Mouse (Mus musculus) liver, embryonic 16.5 days (tissue): ENCODE measurements around the gene 2900026A02Rik. TPM values are rescaled to one million over a fixed set of nuclear protein-coding genes. Genes with fewer than 3 reads are reported as not detected.

Experiments
- ATAC-seq: fragments of 200-750 bp; cut with Nextera tagmentation; 2 replicates; pipeline ENCODE4 v1.8.0; 2017; ENCODE audit warnings: low read depth, mild to moderate bottlenecking, moderate number of reproducible peaks, moderate library complexity
- H3K27ac ChIP-seq: fragments of 300-500 bp; sonication (generic); 2 replicates; pipeline ENCODE4 v1.5.1; 2014; ENCODE audit warnings: mild to moderate bottlenecking, low read length
- H3K27me3 ChIP-seq: fragments of 300-500 bp; sonication (generic); 2 replicates; pipeline ENCODE4 v1.6.1; 2014; ENCODE audit warnings: low read depth, low read length, mixed read lengths; ENCODE audit not compliant: control insufficient read depth, insufficient read depth
- H3K36me3 ChIP-seq: fragments of 300-500 bp; sonication (generic); 2 replicates; pipeline ENCODE4 v1.6.1; 2014; ENCODE audit warnings: mild to moderate bottlenecking; ENCODE audit not compliant: control insufficient read depth, insufficient read depth
- H3K4me1 ChIP-seq: fragments of 300-500 bp; sonication (generic); 2 replicates; pipeline ENCODE4 v1.6.1; 2014; ENCODE audit warnings: low read depth, low read length, mixed read lengths; ENCODE audit not compliant: control insufficient read depth
- H3K4me2 ChIP-seq: fragments of 300-500 bp; sonication (generic); 2 replicates; pipeline ENCODE4 v1.6.1; 2014; ENCODE audit warnings: low read depth, low read length, mixed read lengths
- H3K4me3 ChIP-seq: fragments of 300-500 bp; sonication (generic); 2 replicates; pipeline ENCODE4 v1.5.1; 2014; ENCODE audit warnings: low read depth, mild to moderate bottlenecking, low read length
- H3K9ac ChIP-seq: fragments of 300-500 bp; sonication (generic); 2 replicates; pipeline ENCODE4 v1.6.1; 2014; ENCODE audit warnings: low read depth, low read length
- H3K9me3 ChIP-seq: fragments of 300-500 bp; sonication (generic); replicated peaks from 2 replicates; pipeline ENCODE4 v1.6.1; 2016; ENCODE audit warnings: low read length; ENCODE audit not compliant: control insufficient read depth
- WGBS: fragments of 180-500 bp; shearing (Covaris S2); extraction: QIAGEN DNeasy Blood & Tissue Kit; methylation state at CpG from one replicate; pipeline ENCODE4 v1.1.7; 2014; ENCODE audit not compliant: insufficient replicate concordance; 5-methylcytosine and 5-hydroxymethylcytosine counted together
- polyA plus RNA-seq: library from polyadenylated mRNA; unstranded; fragments of >200 nt; fragmentation: Nextera tagmentation; extraction: Ambion mirVana; gene quantifications from 2 replicates; pipeline ENCODE4 v1.2.1, GENCODE M21; 2015

Gene 2900026A02Rik
- polyA plus RNA-seq, 1 experiment from 2014 or later, result 3.4 TPM

DNA sequence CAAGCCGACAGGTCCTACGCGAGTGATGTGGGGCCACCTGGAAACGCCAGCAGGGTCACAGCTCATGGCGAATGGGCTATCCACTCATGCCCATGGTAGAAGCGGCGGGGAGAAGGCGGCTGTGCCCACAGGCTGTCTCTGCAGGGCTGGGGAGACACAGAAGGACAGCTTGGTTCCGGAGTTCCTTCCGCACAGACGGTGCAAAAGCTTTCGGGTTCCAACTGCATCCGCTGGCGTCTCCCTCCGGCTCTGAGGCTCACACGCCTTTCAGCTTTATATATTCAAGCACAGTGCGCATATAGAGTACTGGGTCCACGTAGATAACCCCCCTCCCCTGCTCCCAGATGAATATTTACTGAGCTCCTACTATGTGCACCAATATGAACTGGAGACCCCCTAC lies 27.3 kb downstream of the 2900026A02Rik start:
- Histone ChIP-seq H3K27me3 (no peaks in the 10 kb centered on the region), H3K36me3 (no peaks in the 10 kb centered on the region), H3K9ac (no peak overlapping the region), H3K9me3 (no peaks in the 10 kb centered on the region), H3K4me3 (no peak overlapping the region), H3K4me2 (no peak overlapping the region), H3K4me1 (no peaks in the 10 kb centered on the region), H3K27ac (no peak overlapping the region)
- no peak for ATAC-seq
- WGBS, result 82% methylated on average over 18 of the region's 18 CpGs

DNA sequence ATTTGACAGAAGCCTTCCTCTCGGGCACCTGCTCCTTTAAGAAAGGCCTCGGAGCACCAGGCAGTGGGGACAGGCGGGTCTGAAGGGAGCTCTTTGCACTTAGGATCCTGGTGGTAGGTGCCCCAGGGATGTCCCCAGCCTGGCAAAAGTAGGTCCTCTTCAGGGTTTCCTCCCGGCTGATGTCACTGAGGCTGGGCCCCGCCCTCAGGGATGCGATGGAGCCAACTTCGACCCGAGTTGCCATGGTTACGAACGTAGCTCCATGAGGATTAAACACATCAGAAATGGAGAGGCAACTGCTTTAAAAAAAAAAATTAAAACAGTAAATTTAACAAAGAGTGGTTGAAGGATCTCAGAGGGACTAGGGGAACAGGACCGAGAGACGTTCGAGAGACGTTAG lies 29.1 kb downstream of the 2900026A02Rik start:
- no peaks in the 10 kb centered on the region for H3K36me3 ChIP-seq
- H3K4me3 ChIP-seq, result no peak overlapping the region
- no peaks in the 10 kb centered on the region for H3K27me3 ChIP-seq
- WGBS, result 68% methylated on average over 14 of the region's 14 CpGs
- no peaks in the 10 kb centered on the region for H3K4me1 ChIP-seq
- H3K4me2 ChIP-seq, result no peak overlapping the region
- H3K27ac ChIP-seq, result no peak overlapping the region
- no peak for ATAC-seq
- no peak overlapping the region for H3K9ac ChIP-seq
- H3K9me3 ChIP-seq, result no peaks in the 10 kb centered on the region

DNA sequence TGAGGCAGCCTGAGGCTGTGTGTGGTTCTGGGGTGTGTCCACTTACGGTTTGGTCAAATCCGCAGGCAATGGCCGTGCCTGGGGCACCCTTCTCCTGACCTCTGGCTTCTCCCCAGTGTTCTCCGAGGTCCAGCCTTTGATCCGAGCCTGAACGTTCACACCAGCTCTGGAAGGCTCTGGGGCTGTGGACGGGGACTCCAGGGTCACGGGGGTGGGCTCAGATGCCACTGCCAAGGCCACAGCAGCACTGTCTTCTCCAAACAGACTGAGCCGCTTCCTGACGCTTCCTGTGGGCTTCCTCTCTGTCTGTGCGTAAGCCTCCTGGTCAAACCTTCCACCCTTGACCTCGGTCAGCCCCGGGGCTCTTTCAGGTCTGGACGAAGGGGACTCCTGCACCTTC lies 30.5 kb downstream of the 2900026A02Rik start:
- Histone ChIP-seq H3K9me3 (no peaks in the 10 kb centered on the region), H3K36me3 (no peaks in the 10 kb centered on the region), H3K4me1 (no peaks in the 10 kb centered on the region), H3K27me3 (no peaks in the 10 kb centered on the region), H3K4me2 (no peak overlapping the region), H3K9ac (no peak overlapping the region), H3K4me3 (no peak overlapping the region), H3K27ac (no peak overlapping the region)
- 47% methylated on average over 14 of the region's 14 CpGs for whole genome bisulfite sequencing
- ATAC-seq, result no peak

DNA sequence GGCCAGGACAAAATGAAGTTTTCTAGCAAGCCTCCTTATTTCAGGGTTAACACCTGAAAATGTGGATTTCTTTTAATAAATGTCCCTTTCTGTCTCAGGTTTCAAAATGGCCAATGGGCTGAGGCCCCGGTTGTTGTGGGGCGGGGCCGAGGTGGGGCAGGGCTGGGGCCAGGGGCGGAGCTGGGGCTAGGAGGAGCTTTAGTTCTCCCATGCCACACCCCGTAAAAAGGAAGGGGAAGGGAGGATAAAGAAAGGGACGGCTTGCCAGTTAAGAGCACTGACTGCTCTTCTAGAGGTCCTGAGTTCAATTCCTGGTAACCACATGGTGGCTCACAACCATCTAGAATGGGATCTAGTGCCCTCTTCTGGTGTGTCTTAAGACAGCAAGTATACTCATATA lies 39.6 kb downstream of the 2900026A02Rik start:
- ATAC-seq, result no peak; the same call in 1 of the 2 replicates

DNA sequence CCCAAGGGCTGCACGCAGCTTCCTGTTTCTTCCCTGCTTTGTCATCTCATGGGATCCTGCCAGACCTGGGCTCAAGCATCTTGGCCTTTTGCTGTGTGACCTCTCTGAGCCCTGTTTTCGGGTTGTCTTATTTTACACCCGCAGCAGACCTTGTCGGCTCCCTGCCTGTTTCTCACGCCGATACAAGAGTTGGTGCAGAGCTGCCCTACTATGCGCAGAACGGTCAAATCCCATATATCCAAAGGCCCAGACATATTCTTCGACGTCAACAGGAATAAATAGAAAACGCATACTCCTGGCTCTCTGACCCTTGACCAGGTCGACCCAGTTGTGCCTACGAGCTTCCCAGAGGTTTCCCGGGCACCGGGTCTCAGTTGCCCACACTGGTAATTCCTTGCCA lies 40.3 kb downstream of the 2900026A02Rik start:
- H3K9me3 ChIP-seq, result no peaks in the 10 kb centered on the region
- H3K27me3 ChIP-seq, result no peaks in the 10 kb centered on the region
- H3K4me2 ChIP-seq, result peak overlapping the region; percentile 53; the same call in 1 of the 2 replicates
- H3K36me3 ChIP-seq, result no peaks in the 10 kb centered on the region
- 64% methylated on average over 15 of the region's 15 CpGs for WGBS
- H3K9ac ChIP-seq, result no peak overlapping the region
- peaks cover 3% of the 10 kb centered on the region; the same call in 1 of the 2 replicates for H3K4me1 ChIP-seq
- H3K4me3 ChIP-seq, result no peak overlapping the region
- ATAC-seq, result no peak
- 0 out of 2 replicates have a peak overlapping the region, but pooled peaks have one; percentile 41 for H3K27ac ChIP-seq

More for the DNA sequence above, 39.6 kb downstream of the 2900026A02Rik start:
- no peak overlapping the region for H3K27ac ChIP-seq
- H3K4me2 ChIP-seq, result no peak overlapping the region
- H3K27me3 ChIP-seq, result no peaks in the 10 kb centered on the region
- WGBS, result 17% methylated on average over 6 of the region's 6 CpGs
- no peaks in the 10 kb centered on the region for H3K36me3 ChIP-seq
- no peak overlapping the region for H3K9ac ChIP-seq
- no peaks in the 10 kb centered on the region for H3K9me3 ChIP-seq
- peaks cover 3% of the 10 kb centered on the region; the same call in 1 of the 2 replicates for H3K4me1 ChIP-seq
- no peak overlapping the region for H3K4me3 ChIP-seq

DNA sequence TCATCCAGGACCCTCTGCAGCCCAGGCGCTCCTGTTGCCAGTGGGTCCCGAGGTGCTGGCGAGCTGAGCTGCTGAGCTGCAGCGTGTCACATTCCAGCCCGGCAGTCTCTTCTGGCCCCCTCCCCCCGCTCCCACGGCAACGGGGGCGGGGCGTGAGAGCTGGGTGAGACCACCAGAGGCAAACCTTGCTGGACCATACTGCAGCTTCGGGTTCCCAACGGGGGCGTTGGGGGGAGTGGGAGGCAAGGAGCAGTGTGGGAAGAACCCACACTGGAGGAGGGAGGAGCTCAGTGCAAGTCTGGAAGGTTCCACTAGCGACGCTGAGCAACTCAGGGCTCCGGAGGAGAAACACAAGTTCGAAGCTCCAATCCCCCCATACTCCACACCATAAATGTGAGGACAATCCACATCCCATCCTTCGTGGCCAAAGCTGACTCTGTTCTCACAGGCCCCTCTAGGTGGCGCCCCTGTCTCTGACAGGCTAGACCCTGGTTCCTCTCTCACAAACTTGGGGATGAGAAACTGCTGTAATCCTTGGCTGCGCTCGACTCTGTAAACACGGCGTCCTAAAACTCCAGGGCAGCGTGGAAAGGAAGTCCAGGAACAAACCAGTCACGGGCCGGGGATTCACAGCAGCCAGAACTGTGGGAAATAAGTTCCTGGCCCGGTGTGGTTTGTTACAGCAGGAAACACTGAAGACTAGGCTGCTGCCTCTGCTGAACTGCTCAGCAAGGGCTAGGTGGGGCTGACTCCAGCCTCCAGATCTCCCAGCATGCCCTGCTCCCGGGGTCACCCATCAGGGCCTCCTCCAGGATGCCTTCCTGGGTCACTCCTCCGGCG lies 41.0 kb downstream of the 2900026A02Rik start:
- H3K9ac ChIP-seq, result peak overlapping the region; percentile 46; the same call in 1 of the 2 replicates
- H3K27ac ChIP-seq, result peak overlapping the region; percentile 41; the same call in 1 of the 2 replicates
- H3K36me3 ChIP-seq, result no peaks in the 10 kb centered on the region
- peak overlapping the region; percentile 53 for H3K4me2 ChIP-seq
- peaks cover 3% of the 10 kb centered on the region; the same call in 1 of the 2 replicates for H3K4me1 ChIP-seq
- peak; percentile 65 for ATAC-seq
- H3K4me3 ChIP-seq, result peak overlapping the region; percentile 34
- WGBS, result 4% methylated on average over 30 of the region's 30 CpGs
- no peaks in the 10 kb centered on the region for H3K27me3 ChIP-seq
- no peaks in the 10 kb centered on the region for H3K9me3 ChIP-seq

DNA sequence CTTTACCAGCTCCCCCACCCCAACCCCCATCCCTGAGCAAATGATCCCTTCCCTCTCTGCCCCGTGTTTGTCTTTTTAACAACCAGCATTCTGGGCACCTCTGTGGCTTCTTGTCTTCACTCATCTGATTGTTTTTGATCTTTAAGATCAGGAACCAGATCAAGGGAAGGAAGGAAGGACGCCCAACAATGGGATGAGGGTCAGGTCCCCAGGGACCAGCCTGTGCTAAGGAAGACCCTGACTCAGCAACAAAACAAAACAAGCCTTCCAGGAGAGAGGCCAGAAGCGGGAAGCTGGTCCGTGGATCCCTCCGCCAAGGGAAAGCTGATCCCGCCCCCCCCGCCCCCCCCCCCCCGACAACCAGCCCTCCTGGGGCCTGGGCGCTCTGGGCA lies 41.6 kb downstream of the 2900026A02Rik start:
- H3K9ac ChIP-seq, result no peak overlapping the region
- H3K4me1 ChIP-seq, result peaks cover 3% of the 10 kb centered on the region; the same call in 1 of the 2 replicates
- no peaks in the 10 kb centered on the region for H3K27me3 ChIP-seq
- no peaks in the 10 kb centered on the region for H3K36me3 ChIP-seq
- no peak overlapping the region for H3K4me3 ChIP-seq
- no peaks in the 10 kb centered on the region for H3K9me3 ChIP-seq
- H3K27ac ChIP-seq, result no peak overlapping the region
- H3K4me2 ChIP-seq, result no peak overlapping the region
- WGBS, result 30% methylated on average over 7 of the region's 9 CpGs
- no peak for ATAC-seq

DNA sequence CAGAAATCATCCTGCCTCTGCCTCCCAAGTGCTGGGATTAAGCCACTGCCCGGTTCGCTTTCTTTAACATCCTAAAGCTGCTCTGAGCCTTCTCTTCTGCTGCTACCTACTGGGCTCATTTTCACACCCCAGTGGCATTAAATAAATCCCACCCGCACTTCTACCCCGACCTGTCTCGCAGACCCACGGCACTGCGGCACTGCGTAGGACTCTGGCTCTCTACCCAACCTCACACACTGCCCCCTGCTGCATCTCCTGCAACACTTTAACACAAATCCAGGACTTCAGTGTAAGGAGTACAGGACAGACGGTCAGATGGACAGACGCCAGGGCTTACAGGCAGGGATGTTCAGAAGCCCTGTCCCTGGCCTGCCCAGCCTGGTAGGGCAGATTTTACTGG lies 45.1 kb downstream of the 2900026A02Rik start:
- Histone ChIP-seq H3K9ac (no peak overlapping the region), H3K4me1 (peaks cover 3% of the 10 kb centered on the region; the same call in 1 of the 2 replicates), H3K4me3 (no peak overlapping the region), H3K4me2 (no peak overlapping the region), H3K27me3 (no peaks in the 10 kb centered on the region), H3K27ac (no peak overlapping the region), H3K36me3 (no peaks in the 10 kb centered on the region), H3K9me3 (no peaks in the 10 kb centered on the region)
- ATAC-seq, result no peak
- 76% methylated on average over 10 of the region's 10 CpGs for WGBS
